Mouse (Mus musculus) midbrain, embryonic 16.5 days (tissue): Measurements from ENCODE around the gene Plcb1. TPM values are rescaled to one million over a fixed set of nuclear protein-coding genes. Genes with fewer than 3 reads are reported as not detected.

Experiments used
- ATAC-seq: fragments of 200-750 bp; cut with Nextera tagmentation; 2 replicates; pipeline ENCODE4 v1.8.0; 2017; ENCODE audit warnings: moderate TSS enrichment
- H3K27ac ChIP-seq: fragments of 300-500 bp; sonication (generic); 2 replicates; pipeline ENCODE4 v1.5.1; 2014; ENCODE audit warnings: mild to moderate bottlenecking, low read length, mixed read lengths
- H3K27me3 ChIP-seq: fragments of 300-500 bp; sonication (generic); 2 replicates; pipeline ENCODE4 v1.6.1; 2014; ENCODE audit warnings: low read depth, low read length, mixed read lengths; ENCODE audit not compliant: control insufficient read depth, insufficient read depth
- H3K36me3 ChIP-seq: fragments of 300-500 bp; sonication (generic); 2 replicates; pipeline ENCODE4 v1.6.1; 2014; ENCODE audit warnings: mild to moderate bottlenecking, low read length, moderate library complexity, mixed read lengths; ENCODE audit not compliant: control insufficient read depth, insufficient read depth
- H3K4me1 ChIP-seq: fragments of 300-500 bp; sonication (generic); 2 replicates; pipeline ENCODE4 v1.6.1; 2014; ENCODE audit warnings: mild to moderate bottlenecking, low read length, mixed read lengths; ENCODE audit not compliant: control insufficient read depth, insufficient read depth
- H3K4me2 ChIP-seq: fragments of 300-500 bp; sonication (generic); 2 replicates; pipeline ENCODE4 v1.6.1; 2014; ENCODE audit warnings: mild to moderate bottlenecking, low read length, mixed read lengths
- H3K4me3 ChIP-seq: fragments of 300-500 bp; sonication (generic); 2 replicates; pipeline ENCODE4 v1.5.1; 2014; ENCODE audit warnings: low read depth, mild to moderate bottlenecking, low read length, moderate library complexity, mixed read lengths
- H3K9ac ChIP-seq: fragments of 300-500 bp; sonication (generic); 2 replicates; pipeline ENCODE4 v1.6.1; 2014; ENCODE audit warnings: low read depth, low read length, mixed read lengths
- H3K9me3 ChIP-seq: fragments of 300-500 bp; sonication (generic); replicated peaks from 2 replicates; pipeline ENCODE4 v1.6.1; 2014; ENCODE audit warnings: mild to moderate bottlenecking, low read length, mixed read lengths; ENCODE audit not compliant: control insufficient read depth, poor library complexity, severe bottlenecking
- WGBS: fragments of 180-500 bp; shearing (Covaris S2); extraction: QIAGEN DNeasy Blood & Tissue Kit; methylation state at CpG from one replicate; pipeline ENCODE4 v1.1.7; 2014; 5-methylcytosine and 5-hydroxymethylcytosine counted together
- polyA plus RNA-seq: library from polyadenylated mRNA; unstranded; fragments of >200 nt; fragmentation: Nextera tagmentation; extraction: Ambion mirVana; gene quantifications from 2 replicates; pipeline ENCODE4 v1.2.1, GENCODE M21; 2015

Gene Plcb1
- polyA plus RNA-seq, 1 experiment from 2014 or later: 35.9 TPM

DNA sequence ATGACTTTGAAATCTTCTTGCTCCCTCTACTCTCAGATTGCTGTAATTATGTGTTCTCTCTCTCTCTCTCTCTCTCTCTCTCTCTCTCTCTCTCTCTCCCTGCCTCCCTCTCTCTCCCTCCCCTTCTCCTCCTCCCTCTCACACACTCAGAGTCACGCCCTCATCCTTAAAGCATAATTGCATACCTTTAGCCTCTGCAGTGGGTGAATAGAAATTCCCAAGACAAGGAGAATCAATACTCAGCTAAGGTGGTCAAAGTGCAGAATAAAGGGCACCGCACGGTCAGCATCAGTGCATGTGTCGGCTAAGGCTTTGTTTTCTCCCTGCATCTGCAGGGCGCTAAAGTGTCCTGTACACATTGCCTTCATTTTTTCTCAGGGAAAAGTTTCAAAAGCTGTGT lies 243.4 kb downstream of the Plcb1 start:
- peak overlapping the region; percentile 34 for H3K4me2 ChIP-seq
- 17% methylated on average over 5 of the region's 5 CpGs for WGBS
- peak; percentile 60 for ATAC-seq
- H3K9me3 ChIP-seq: no peaks in the 10 kb centered on the region
- H3K27me3 ChIP-seq: no peaks in the 10 kb centered on the region
- peak overlapping the region; percentile 4; the same call in 1 of the 2 replicates for H3K27ac ChIP-seq
- peaks cover 13% of the 10 kb centered on the region; the same call in 1 of the 2 replicates for H3K4me1 ChIP-seq
- no peak overlapping the region for H3K4me3 ChIP-seq
- no peaks in the 10 kb centered on the region for H3K36me3 ChIP-seq
- peak overlapping the region; percentile 27; the same call in 1 of the 2 replicates for H3K9ac ChIP-seq

DNA sequence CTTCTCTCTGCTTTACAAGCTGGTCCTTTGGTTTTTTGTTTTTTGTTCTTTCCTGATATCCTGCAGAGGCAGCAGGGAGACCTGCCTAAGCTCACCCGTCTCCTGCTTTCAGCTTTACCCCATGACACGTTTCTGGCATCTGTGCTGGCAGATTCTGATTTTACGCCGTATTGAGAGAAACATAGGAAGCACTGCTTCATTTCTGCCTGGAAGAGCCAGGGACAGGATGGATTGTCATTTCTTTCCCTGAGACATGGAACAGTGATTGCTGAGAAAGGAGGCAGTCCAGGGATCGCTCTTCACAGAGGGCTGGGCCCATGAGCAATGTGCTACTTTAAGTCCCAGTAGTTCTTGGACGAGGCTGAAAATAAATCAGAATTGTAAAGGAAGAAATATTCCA lies 243.8 kb downstream of the Plcb1 start:
- Histone ChIP-seq H3K4me2 (peak overlapping the region; percentile 34), H3K9me3 (no peaks in the 10 kb centered on the region), H3K27ac (peak overlapping the region; percentile 4), H3K4me3 (no peak overlapping the region), H3K9ac (peak overlapping the region; percentile 27; the same call in 1 of the 2 replicates), H3K36me3 (no peaks in the 10 kb centered on the region), H3K4me1 (peaks cover 13% of the 10 kb centered on the region; the same call in 1 of the 2 replicates), H3K27me3 (no peaks in the 10 kb centered on the region)
- ATAC-seq: peak; percentile 28; the same call in 1 of the 2 replicates
- 10% methylated on average over 6 of the region's 6 CpGs for WGBS

DNA sequence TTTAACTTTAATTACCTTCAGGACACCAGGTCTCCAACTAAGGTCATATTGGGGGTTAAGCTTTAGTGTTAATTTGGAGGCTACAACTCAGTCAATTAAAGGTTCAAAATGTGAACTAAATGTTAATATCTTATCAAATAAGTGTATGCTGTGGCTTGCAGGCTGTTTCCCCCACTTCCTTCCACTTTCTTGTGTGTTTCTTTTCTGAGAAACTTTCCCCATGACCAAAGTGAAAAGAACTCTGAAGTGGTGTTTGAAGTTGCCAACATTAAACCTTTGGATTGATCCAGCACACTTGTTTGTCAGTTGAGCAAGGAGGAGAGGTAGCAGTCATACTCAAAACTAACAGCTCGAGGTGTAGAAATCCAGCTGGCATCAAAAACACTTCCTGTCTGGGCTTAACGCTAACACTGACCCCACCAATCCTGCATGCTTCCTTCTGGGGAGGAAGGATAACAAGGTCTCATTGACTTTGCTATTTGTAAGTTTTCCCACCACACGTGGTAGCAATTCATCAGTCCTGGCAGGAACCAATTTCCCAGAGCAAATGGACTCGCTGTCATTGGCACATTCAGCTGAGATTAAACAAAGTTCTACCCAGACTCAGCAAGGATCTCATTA lies 249.9 kb downstream of the Plcb1 start:
- no peaks in the 10 kb centered on the region for H3K27me3 ChIP-seq
- H3K4me2 ChIP-seq: no peak overlapping the region
- no peaks in the 10 kb centered on the region for H3K9me3 ChIP-seq
- 48% methylated on average over 4 of the region's 4 CpGs for WGBS
- no peak overlapping the region for H3K4me3 ChIP-seq
- ATAC-seq: no peak
- no peak overlapping the region for H3K27ac ChIP-seq
- H3K9ac ChIP-seq: no peak overlapping the region
- H3K4me1 ChIP-seq: no peaks in the 10 kb centered on the region
- no peaks in the 10 kb centered on the region for H3K36me3 ChIP-seq

DNA sequence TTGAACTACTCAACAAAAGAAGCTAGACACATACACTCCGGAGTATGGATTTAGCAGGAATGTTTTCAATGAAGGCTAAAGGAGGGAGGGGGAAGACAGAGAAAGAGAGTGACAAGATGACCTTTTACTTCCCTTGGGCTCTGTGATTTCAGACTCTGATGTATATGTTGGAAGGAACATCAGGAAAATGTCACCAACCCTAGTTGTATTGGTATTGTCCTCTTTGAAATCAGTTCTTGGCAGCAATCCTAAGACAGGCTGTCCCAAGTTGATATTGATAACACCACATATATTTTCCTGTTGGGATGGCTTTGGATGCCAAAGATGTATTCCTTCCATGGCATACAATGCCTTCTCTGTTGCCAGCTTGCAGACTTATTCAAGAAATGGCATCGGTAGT lies 262.9 kb downstream of the Plcb1 start:
- 51% methylated on average over 2 of the region's 2 CpGs for WGBS
- ATAC-seq: no peak
- Histone ChIP-seq H3K4me1 (no peaks in the 10 kb centered on the region), H3K27ac (no peak overlapping the region), H3K36me3 (no peaks in the 10 kb centered on the region), H3K4me2 (no peak overlapping the region), H3K9me3 (no peaks in the 10 kb centered on the region), H3K9ac (no peak overlapping the region), H3K27me3 (no peaks in the 10 kb centered on the region), H3K4me3 (no peak overlapping the region)

DNA sequence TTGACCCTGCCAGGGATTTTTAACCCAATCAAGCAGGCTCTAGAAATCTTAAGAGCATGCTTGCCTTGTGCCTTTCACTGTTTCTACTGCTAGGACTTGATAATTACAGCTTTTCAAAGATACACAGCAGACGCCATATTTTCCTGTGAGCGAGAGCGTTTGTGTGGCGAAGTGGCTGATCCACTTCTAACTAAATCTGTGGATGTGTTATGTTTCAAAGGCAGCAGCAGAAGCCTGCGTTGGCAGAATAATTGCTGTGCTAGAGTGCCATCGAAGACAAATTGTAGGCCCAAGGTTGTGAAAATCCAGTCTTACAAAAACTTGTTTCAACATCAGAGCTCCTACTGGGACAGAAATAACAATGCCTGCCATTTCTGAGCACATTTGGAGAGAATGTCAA lies 263.4 kb downstream of the Plcb1 start:
- 69% methylated on average over 6 of the region's 6 CpGs for WGBS
- Histone ChIP-seq H3K36me3 (no peaks in the 10 kb centered on the region), H3K27me3 (no peaks in the 10 kb centered on the region), H3K9ac (no peak overlapping the region), H3K4me3 (no peak overlapping the region), H3K4me1 (no peaks in the 10 kb centered on the region), H3K9me3 (no peaks in the 10 kb centered on the region), H3K4me2 (no peak overlapping the region), H3K27ac (no peak overlapping the region)
- no peak for ATAC-seq

DNA sequence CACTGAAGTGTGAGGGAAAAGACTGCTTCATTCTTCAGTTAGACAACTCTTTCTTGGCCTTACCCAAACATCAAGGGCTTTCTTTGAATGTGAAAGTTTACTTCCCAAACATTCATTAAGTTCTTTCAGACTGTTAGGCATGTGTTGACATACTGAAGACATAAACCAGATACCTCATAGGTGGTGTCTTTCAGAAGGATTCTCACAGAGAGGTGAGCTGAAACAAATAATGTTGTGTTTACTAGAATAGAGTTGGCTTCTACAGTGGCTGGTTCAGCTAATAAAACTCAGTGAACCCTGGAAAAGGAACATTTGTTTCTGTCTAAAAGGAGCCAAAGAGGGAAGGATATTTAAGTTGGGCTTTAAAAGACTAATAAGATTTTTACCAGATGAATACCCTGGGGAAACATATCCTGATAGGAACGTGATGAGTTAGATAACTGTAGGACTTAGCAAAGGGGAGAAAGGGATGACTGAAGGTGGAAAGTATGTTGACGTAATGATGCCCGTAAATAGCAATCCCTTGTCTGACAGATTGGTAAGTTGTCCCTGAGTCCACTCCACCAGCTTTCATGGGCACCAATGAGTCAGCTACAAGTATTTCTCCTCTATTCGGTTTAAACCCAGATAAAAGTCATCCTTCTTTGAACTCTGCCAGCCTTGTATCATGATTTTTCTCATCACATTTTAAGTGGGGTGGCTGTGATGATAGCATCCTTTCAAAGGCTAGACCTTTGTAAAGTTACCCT lies 265.8 kb downstream of the Plcb1 start:
- no peaks in the 10 kb centered on the region for H3K27me3 ChIP-seq
- no peak overlapping the region for H3K9ac ChIP-seq
- H3K27ac ChIP-seq: no peak overlapping the region
- H3K4me1 ChIP-seq: no peaks in the 10 kb centered on the region
- no peaks in the 10 kb centered on the region for H3K9me3 ChIP-seq
- no peak overlapping the region for H3K4me3 ChIP-seq
- no peaks in the 10 kb centered on the region for H3K36me3 ChIP-seq
- H3K4me2 ChIP-seq: no peak overlapping the region
- WGBS: 86% methylated on average over 4 of the region's 4 CpGs
- no peak for ATAC-seq

DNA sequence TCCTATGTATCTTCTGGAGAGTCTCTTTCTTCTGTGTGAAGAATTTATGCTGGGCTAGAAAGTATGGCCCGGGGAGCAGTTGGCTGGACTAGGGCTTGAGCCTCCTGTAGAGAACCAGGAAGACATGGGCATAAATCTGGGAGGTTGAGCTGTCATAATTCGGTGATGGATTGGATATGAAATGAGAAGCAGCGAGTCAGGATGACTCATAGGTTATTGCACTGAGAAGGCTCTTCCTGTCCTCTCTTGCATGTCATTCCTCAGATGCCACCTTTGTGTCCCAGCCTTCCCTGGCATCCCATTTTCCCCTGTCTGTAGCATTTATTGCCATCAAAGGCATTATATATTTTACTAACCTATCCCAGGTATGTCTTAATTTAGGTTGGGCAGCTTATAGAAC lies 267.5 kb downstream of the Plcb1 start:
- H3K9ac ChIP-seq: no peak overlapping the region
- no peaks in the 10 kb centered on the region for H3K36me3 ChIP-seq
- no peaks in the 10 kb centered on the region for H3K4me1 ChIP-seq
- no peak for ATAC-seq
- no peaks in the 10 kb centered on the region for H3K27me3 ChIP-seq
- H3K9me3 ChIP-seq: no peaks in the 10 kb centered on the region
- no peak overlapping the region for H3K4me2 ChIP-seq
- H3K27ac ChIP-seq: no peak overlapping the region
- WGBS: 91% methylated on average over 3 of the region's 3 CpGs
- H3K4me3 ChIP-seq: no peak overlapping the region

DNA sequence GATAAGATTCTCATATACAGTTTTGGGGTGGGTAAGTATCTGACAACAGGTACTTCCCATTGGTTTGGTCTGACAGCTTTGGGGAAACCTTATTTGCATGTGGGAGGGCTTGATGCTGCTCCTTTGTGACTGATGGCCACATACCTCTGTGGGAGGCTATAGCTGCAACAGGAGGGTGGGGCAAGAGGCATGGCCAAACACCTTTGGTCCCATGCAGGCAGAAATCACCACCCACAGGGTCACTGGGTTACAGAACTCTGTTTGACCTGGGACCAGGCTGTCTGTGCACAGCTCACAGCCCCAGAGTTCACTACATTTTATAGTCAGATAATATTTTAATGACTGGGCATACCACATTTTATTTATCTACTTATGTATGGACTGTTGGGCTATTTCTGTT lies 281.6 kb downstream of the Plcb1 start:
- Histone ChIP-seq H3K9ac (no peak overlapping the region), H3K9me3 (no peaks in the 10 kb centered on the region), H3K4me2 (no peak overlapping the region), H3K36me3 (no peaks in the 10 kb centered on the region), H3K27ac (no peak overlapping the region), H3K27me3 (no peaks in the 10 kb centered on the region), H3K4me1 (no peaks in the 10 kb centered on the region), H3K4me3 (no peak overlapping the region)
- no peak for ATAC-seq

DNA sequence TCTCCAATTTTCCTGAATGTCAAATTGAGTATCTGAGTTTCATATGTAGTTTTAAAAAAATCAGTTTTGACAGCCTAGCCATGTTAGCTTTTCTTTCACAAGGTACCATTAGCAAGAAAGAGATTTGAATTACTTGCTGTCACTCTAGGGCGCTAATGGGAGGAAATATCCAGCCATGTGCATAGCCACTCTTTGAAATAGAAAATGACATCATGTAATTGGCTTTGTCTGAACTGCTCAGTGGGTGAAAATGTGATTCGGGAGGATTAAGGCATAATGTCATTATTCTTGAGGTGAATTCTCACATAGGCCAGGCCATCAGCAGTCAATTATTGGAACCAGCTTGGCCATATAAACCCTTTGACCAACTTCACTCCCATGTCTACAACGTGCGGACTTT lies 285.5 kb downstream of the Plcb1 start:
- no peak overlapping the region for H3K4me2 ChIP-seq
- no peak overlapping the region for H3K9ac ChIP-seq
- WGBS: 56% methylated on average over 4 of the region's 4 CpGs
- H3K27me3 ChIP-seq: no peaks in the 10 kb centered on the region
- no peaks in the 10 kb centered on the region for H3K9me3 ChIP-seq
- no peaks in the 10 kb centered on the region for H3K36me3 ChIP-seq
- no peak overlapping the region for H3K27ac ChIP-seq
- no peaks in the 10 kb centered on the region for H3K4me1 ChIP-seq
- H3K4me3 ChIP-seq: no peak overlapping the region
- ATAC-seq: peak; percentile 28; the same call in 1 of the 2 replicates
